Mouse (Mus musculus): ENCODE measurements around the gene Mief2. TPM values are rescaled to one million over a fixed set of nuclear protein-coding genes. Genes with fewer than 3 reads are reported as not detected.
A peak's percentile ranks its signal among the peaks of the same experiment; 100 is the strongest.

Mief2 gene
- total and polyA plus RNA-seq, 2 experiments from 2014 or later, result 19.5 to 26.5 TPM

DNA sequence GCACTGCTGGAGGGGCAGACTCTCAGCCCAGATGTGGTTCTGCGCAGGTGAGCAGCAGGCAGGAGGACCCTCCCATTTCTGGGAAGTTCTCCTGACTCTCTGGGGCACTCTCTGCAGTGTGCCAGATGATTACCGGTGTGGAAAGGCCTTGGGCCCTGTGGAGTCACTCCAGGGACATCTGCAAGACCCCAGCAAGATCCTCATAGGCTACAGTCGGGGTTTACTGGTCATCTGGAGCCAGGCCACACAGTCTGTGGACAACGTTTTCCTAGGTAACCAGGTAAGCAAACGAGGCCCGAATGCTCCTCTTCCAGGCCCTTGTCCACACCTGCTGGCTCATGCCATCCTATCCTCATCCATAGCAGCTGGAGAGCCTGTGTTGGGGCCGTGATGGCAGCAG is 22.1 kb upstream of the Mief2 start:
- no peak overlapping the region for H3K4me3 ChIP-seq (ENCODE audit: low read depth, low read length)
- no peaks in the 10 kb centered on the region for H3K27me3 ChIP-seq (ENCODE audit: control insufficient read depth, insufficient read depth, low read length)
- H3K4me1 ChIP-seq (ENCODE audit: control insufficient read depth, insufficient read depth), result peaks cover 2% of the 10 kb centered on the region
- TF ChIP-seq CTCF (IDR thresholded peaks at IDR 0.05; ENCODE audit: low read depth), result no peak
- TF ChIP-seq EP300 (IDR thresholded peaks at IDR 0.05; ENCODE audit: low read depth), result no peak
- H3K27ac ChIP-seq (ENCODE audit: low read depth), result no peak overlapping the region
- no peak for DNase-seq (ENCODE audit: low spot score)
- no peak overlapping the region for H3K4me2 ChIP-seq (ENCODE audit: low read depth, low read length)
- 87% methylated on average over 7 of the region's 7 CpGs for WGBS
- peaks cover 55% of the 10 kb centered on the region for H3K36me3 ChIP-seq (replicated peaks; ENCODE audit: control insufficient read depth, insufficient read depth, low read length)
- ATAC-seq (ENCODE audit: insufficient read depth, low read depth), result no peak
- H3K9me3 ChIP-seq (replicated peaks; ENCODE audit: control insufficient read depth, low read length), result no peaks in the 10 kb centered on the region
- H3K9ac ChIP-seq (replicated peaks; ENCODE audit: low read depth, low read length), result no peak overlapping the region

- Histone ChIP-seq H3K36me3 (replicated peaks; ENCODE audit: control insufficient read depth, insufficient read depth, low read length) (peaks cover 63% of the 10 kb centered on the region), H3K9ac (replicated peaks; ENCODE audit: low read depth, low read length) (no peak overlapping the region), H3K4me1 (ENCODE audit: control insufficient read depth, insufficient read depth) (no peaks in the 10 kb centered on the region; the same call in 1 of the 2 replicates), H3K27me3 (ENCODE audit: control insufficient read depth, insufficient read depth, low read length) (no peaks in the 10 kb centered on the region), H3K9me3 (replicated peaks; ENCODE audit: control insufficient read depth, low read length) (no peaks in the 10 kb centered on the region), H3K4me2 (ENCODE audit: low read depth, low read length) (no peak overlapping the region), H3K4me3 (ENCODE audit: low read depth, low read length) (no peak overlapping the region), H3K27ac (ENCODE audit: low read depth) (peak overlapping the region; percentile 27; the same call in 1 of the 2 replicates)
- ATAC-seq (ENCODE audit: insufficient read depth, low read depth) (no peak), DNase-seq (ENCODE audit: low spot score) (no peak)
- 84% methylated on average over 14 of the region's 14 CpGs for WGBS
- TF ChIP-seq CTCF (IDR thresholded peaks at IDR 0.05; ENCODE audit: low read depth) (no peak), EP300 (IDR thresholded peaks at IDR 0.05; ENCODE audit: low read depth) (no peak)
Measured at GRCm38 (mm10) chr11:60706696-60707480, 21.3 kb upstream of the Mief2 start.

- no peaks in the 10 kb centered on the region; the same call in 1 of the 2 replicates for H3K4me1 ChIP-seq (ENCODE audit: control insufficient read depth, insufficient read depth)
- peak overlapping the region; percentile 27 for H3K27ac ChIP-seq (ENCODE audit: low read depth)
- no peak overlapping the region for H3K4me2 ChIP-seq (ENCODE audit: low read depth, low read length)
- no peaks in the 10 kb centered on the region for H3K9me3 ChIP-seq (replicated peaks; ENCODE audit: control insufficient read depth, low read length)
- 44% methylated on average over 3 of the region's 3 CpGs for WGBS
- TF ChIP-seq EP300 (IDR thresholded peaks at IDR 0.05; ENCODE audit: low read depth) (no peak), CTCF (IDR thresholded peaks at IDR 0.05; ENCODE audit: low read depth) (no peak)
- H3K4me3 ChIP-seq (ENCODE audit: low read depth, low read length), result no peak overlapping the region
- peak; percentile 72 for DNase-seq (ENCODE audit: low spot score)
- H3K36me3 ChIP-seq (replicated peaks; ENCODE audit: control insufficient read depth, insufficient read depth, low read length), result peaks cover 70% of the 10 kb centered on the region
- H3K27me3 ChIP-seq (ENCODE audit: control insufficient read depth, insufficient read depth, low read length), result no peaks in the 10 kb centered on the region
- no peak overlapping the region for H3K9ac ChIP-seq (replicated peaks; ENCODE audit: low read depth, low read length)
- ATAC-seq (ENCODE audit: insufficient read depth, low read depth), result peak; percentile 73
Measured at GRCm38 (mm10) chr11:60707672-60708071, 20.5 kb upstream of the Mief2 start.

- no peak for ATAC-seq (ENCODE audit: insufficient read depth, low read depth)
Measured at GRCm38 (mm10) chr11:60708631-60709030, 19.6 kb upstream of the Mief2 start.

DNA sequence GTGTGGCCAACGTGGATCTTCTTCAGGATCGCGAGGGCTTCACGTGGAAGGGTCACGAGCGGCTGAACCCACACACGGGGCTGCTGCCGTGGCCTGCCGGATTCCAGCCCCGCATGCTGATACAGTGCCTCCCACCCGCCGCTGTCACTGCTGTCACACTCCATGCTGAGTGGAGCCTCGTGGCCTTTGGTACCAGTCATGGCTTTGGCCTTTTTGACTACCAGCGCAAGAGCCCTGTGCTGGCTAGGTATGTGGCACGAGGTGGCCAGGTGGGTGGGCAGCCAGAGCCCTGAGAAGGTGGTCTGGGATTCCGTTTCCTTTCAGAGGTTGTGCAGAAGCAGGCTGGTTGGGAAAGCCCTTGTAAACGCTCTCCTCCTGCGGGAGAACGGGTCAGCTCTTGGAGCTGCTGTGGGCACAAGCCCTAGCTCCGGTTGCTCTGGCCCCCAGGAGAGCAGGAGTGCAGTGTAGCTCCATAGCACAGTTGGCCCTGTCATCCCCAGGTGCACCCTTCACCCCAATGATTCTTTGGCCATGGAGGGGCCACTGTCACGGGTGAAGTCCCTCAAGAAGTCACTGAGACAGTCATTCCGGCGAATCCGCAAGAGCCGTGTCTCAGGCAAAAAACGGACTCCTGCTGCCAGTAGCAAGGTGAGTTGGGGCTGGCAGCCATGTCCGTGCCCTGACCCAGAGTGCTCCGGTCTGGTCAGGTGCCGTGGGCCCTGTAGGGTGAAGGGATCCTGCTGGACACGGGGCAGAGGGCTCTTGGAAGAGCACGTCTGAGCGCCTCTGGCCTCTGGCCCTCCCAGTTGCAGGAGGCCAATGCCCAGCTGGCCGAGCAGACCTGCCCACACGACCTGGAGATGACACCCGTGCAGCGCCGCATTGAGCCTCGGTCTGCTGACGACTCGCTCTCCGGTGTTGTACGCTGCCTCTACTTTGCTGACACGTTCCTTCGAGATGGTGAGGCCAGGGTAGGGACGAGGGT is 18.4 kb upstream of the Mief2 start:
- DNase-seq (ENCODE audit: low spot score) (no peak), ATAC-seq (ENCODE audit: insufficient read depth, low read depth) (no peak)
- TF ChIP-seq EP300 (IDR thresholded peaks at IDR 0.05; ENCODE audit: low read depth) (no peak), CTCF (IDR thresholded peaks at IDR 0.05; ENCODE audit: low read depth) (no peak)
- 90% methylated on average over 45 of the region's 45 CpGs for WGBS
- Histone ChIP-seq H3K4me2 (ENCODE audit: low read depth, low read length) (no peak overlapping the region), H3K27me3 (ENCODE audit: control insufficient read depth, insufficient read depth, low read length) (no peaks in the 10 kb centered on the region), H3K4me3 (ENCODE audit: low read depth, low read length) (no peak overlapping the region), H3K9me3 (replicated peaks; ENCODE audit: control insufficient read depth, low read length) (no peaks in the 10 kb centered on the region), H3K9ac (replicated peaks; ENCODE audit: low read depth, low read length) (no peak overlapping the region), H3K4me1 (ENCODE audit: control insufficient read depth, insufficient read depth) (no peaks in the 10 kb centered on the region; the same call in 1 of the 2 replicates), H3K36me3 (replicated peaks; ENCODE audit: control insufficient read depth, insufficient read depth, low read length) (peaks cover 91% of the 10 kb centered on the region), H3K27ac (ENCODE audit: low read depth) (no peak overlapping the region)

More at GRCm38 (mm10) chr11:60708631-60709030, 19.6 kb upstream of the Mief2 start:
- DNase-seq (ENCODE audit: low spot score), result no peak
- TF ChIP-seq CTCF (IDR thresholded peaks at IDR 0.05; ENCODE audit: low read depth) (no peak), EP300 (IDR thresholded peaks at IDR 0.05; ENCODE audit: low read depth) (no peak)
- Histone ChIP-seq H3K27ac (ENCODE audit: low read depth) (no peak overlapping the region), H3K4me1 (ENCODE audit: control insufficient read depth, insufficient read depth) (no peaks in the 10 kb centered on the region; the same call in 1 of the 2 replicates), H3K4me3 (ENCODE audit: low read depth, low read length) (no peak overlapping the region), H3K9ac (replicated peaks; ENCODE audit: low read depth, low read length) (no peak overlapping the region), H3K36me3 (replicated peaks; ENCODE audit: control insufficient read depth, insufficient read depth, low read length) (peaks cover 80% of the 10 kb centered on the region), H3K27me3 (ENCODE audit: control insufficient read depth, insufficient read depth, low read length) (no peaks in the 10 kb centered on the region), H3K4me2 (ENCODE audit: low read depth, low read length) (no peak overlapping the region), H3K9me3 (replicated peaks; ENCODE audit: control insufficient read depth, low read length) (no peaks in the 10 kb centered on the region)
- WGBS, result 90% methylated on average over 10 of the region's 10 CpGs
